Mouse (Mus musculus) gastrocnemius, postnatal 14 days (tissue): Measurements from ENCODE around the gene Vcan. TPM values are rescaled to one million over a fixed set of nuclear protein-coding genes. Genes with fewer than 3 reads are reported as not detected.

Experiments used
- DNase-seq: peaks from one replicate; pipeline ENCODE4 v3.0.0; 2021; ENCODE audit warnings: mixed read lengths
- intact Hi-C: fragments of 180-260 bp; cut with DNase I; formaldehyde crosslinking; loops from one replicate; pipeline ENCODE4 v1.15.1; 2025; ENCODE audit warnings: low total_unique reads
- total RNA-seq, 2 experiments: library from RNA; stranded (reverse); gene quantifications; 2 replicates each; pipeline ENCODE4 v1.2.3; 2021

Gene Vcan
- total RNA-seq, 2 experiments from 2014 or later, result 19.3 to 27.2 TPM

DNA sequence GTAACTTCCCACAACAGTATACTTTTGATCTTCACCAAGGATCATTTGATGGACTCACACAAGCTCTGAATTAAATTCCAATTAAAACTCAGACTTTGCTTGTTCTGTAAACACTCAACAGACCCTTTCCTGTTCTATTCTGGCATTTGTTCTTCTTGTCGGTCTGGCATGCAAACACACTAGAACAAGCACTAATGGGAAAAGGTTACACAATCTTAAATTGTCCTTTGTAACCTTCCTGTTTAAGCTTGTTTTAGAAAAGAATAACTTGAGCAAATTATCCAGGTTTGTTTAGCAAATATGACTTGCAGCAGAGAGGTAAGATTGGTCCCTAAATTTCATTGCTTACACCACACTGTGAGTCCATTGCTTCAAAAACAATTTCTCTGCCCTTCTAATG, 89.5 kb downstream of the Vcan start:
- intact Hi-C loops, result no loop called here
- DNase-seq, result no peak

DNA sequence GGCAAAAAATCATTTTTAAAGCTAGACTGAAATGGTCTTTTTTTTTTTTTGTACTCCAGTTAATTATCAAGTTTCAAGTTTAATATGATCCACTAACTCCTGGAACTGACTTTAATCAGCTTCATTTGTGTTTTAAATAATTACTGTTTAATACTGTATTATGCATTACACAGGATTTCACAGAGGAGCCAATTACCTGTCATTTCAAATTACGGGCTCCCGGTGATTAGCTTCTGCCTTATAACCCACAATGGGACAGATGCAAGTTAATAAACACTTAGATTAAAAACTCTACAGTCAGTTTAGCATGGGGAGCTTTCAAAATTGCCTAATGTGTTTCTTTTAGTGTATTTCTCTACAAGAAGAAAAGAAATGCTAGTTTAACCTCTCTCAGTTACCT, 96.7 kb downstream of the Vcan start:
- no peak for DNase-seq
- intact Hi-C loops, result no loop called here

DNA sequence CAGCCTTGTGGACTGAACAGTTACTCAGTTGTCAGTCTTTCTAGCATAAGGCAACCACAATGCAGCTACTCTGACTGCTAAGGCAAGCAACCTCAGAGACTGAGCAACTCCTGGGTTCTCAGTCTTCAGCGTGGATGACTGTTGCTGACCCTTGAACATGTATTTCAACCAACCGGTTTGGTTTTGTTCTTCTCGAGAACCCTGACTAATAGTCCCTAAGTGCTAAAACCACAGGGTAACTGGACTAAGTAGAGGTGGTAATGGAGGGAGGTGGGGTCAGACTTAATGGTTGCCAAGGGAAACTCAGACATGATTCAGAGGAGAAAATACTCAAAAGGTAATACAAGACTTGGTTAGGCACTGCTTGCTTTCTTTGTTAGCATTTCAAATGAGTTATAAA, 105.3 kb downstream of the Vcan start:
- no peak for DNase-seq
- intact Hi-C loops, result no loop called here

DNA sequence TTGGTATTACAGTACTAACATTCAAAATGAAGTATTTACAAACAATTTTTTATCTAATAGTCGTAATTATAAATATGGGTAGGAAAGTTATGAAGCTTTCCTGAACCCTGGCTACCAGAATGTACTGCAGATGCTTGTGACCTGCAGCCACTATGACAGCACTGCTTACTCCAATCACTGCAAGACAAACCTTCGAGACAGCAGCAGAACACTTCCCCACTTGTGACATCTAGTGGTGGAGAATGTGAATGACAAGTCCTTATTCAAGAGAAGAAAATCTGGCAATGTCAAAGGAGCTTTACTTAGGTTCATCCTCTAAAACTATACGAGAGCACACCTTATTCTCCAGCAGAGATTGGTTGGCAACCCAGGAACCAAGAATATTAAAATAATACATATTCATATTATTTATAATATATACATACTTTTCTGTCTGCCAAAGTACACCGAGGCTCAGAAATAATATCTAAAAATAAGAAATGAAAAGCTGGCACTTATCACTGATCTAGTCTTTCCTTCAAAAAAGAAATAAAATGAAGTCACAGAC, 108.1 kb downstream of the Vcan start:
- intact Hi-C loops, result loop anchor here (5.0 kb wide), 1 partner anchor 82 kb away; no protein-coding TSS in a partner anchor
- no peak for DNase-seq

DNA sequence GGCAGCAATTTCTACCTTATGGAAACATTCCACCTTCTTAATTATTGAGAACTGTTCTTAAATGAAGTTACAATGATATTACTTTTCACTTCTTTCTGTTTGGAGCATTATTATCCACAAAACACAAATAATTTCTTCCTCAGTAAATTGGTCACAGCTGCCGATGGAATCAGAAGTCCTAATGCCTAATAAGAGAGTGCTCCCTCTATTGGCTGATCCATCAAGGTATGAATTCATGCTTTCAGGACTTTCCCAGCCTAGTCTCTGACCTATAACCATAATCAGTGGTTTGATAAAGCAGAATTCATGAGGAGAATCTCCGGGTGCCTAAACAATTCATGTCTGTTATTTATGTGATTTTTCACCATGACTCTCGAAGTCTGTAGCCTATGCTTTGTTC, 123.2 kb downstream of the Vcan start:
- DNase-seq, result no peak
- intact Hi-C loops, result no loop called here

DNA sequence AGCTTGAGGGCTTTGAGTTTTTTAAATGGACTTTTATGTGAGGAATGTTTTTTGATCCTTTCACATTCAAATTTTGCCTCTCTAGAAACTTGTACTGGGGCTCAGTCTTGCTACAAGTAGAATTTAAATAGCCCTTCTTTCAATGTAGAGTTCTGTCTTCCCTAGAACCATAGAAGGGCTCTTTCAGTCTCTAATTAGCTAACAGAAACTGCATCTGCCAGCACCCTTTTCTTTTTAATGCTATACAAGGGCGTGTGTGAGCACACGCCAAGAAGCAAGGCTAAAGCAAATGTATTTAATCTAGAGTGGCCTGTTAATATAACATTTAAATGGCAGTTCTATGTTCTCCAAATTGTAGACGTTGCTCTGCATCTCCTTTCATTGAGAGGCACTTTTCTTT, 134.9 kb downstream of the Vcan start:
- no peak for DNase-seq
- intact Hi-C loops, result no loop called here

Other genes starting within 250 kb of the Vcan start
- gene Hapln1, start 202.7 kb downstream of the Vcan start, total RNA-seq, result under 1 TPM; 0.49 to 0.94 TPM